Comparison of ENCODE assay signal across 8 mouse cellular contexts in the genomic region with DNA sequence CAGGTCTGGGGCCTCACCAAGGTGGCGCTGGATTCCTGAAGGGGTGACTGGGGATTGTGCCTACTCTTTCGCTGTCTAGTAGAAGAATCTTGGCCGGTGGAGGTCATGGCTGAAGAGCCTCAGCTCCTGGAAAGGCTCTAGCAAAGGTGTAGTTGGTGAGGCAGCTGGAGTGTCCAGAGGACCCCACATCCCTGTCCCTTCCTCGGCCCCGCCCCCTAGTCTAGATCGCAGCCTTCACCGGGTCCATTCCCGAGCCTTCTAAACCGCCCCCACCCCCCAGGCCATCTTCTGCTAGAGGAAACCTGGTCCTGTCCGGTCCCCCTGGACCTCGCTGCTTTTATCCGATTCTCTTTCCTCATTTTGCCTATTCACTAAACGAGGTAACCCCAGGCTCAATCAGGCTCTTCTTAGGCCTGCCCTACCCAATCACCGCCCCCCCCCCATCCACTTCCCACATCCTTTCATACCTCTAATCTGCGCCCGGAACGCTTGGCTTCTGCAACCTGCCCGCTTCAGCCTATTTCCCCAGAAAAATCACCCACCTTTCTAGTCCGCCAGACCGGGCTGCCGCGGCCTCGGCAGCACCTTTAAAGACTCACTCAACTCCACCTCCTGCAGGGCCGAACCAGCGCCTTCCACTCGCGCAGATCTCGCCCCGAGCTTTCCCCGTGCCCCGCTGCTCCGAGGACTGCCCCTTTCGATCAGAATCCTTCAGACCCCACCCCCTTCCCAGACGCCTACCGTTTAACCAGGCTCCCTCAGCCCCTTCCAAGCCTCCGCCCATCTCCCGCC. TPM values are rescaled to one million over a fixed set of nuclear protein-coding genes. Genes with fewer than 3 reads are reported as not detected.
DNase-seq lines count a peak whose midpoint lies in the region; ATAC-seq and TF ChIP-seq lines count a peak whose summit lies in the region.

TSS of gene Hdac6 (minus strand) at position 782 of the 792 bp plus-strand sequence.

- no peak within 1 kb of the TSS for H3K27ac ChIP-seq in lung, postnatal 0 days (ENCODE audit: low read length)
- peak within 1 kb of the TSS; percentile 32; the same call in 1 of the 2 replicates for H3K27ac ChIP-seq in bone marrow macrophage, adult 2 months (ENCODE audit: insufficient read depth, low read depth, low read length)
- peak within 1 kb of the TSS; percentile 55 for H3K27ac ChIP-seq in heart, adult 2 months
- peak within 1 kb of the TSS; percentile 62; the same call in 1 of the 2 replicates for H3K27ac ChIP-seq in kidney, adult 2 months (ENCODE audit: insufficient read depth, low read depth, low read length)
- no peak within 1 kb of the TSS for H3K27ac ChIP-seq in liver, embryonic 12.5 days

- H3K4me3 ChIP-seq in lung, postnatal 0 days (ENCODE audit: low read depth, low read length) = peak within 1 kb of the TSS; percentile 36
- peak within 1 kb of the TSS; percentile 61 for H3K4me3 ChIP-seq in bone marrow macrophage, adult 2 months (ENCODE audit: insufficient read depth, low read length)
- H3K4me3 ChIP-seq in heart, adult 2 months = peak within 1 kb of the TSS; percentile 58
- H3K4me3 ChIP-seq in kidney, adult 2 months (ENCODE audit: insufficient read depth, low read depth, low read length) = peak within 1 kb of the TSS; percentile 78
- H3K4me3 ChIP-seq in liver, embryonic 12.5 days = peak within 1 kb of the TSS; percentile 64

- WGBS in lung, postnatal 0 days = 13% methylated on average over 34 of the region's 37 CpGs
- 23% methylated on average over 36 of the region's 37 CpGs for WGBS in heart, adult 2 months
- WGBS in kidney, adult 2 months = under 1% methylated on average over 33 of the region's 37 CpGs
- 5% methylated on average over 34 of the region's 37 CpGs for WGBS in liver, embryonic 12.5 days (ENCODE audit: insufficient replicate concordance)

- peak within 1 kb of the TSS; percentile 51 for H3K4me2 ChIP-seq in lung, postnatal 0 days (replicated peaks; ENCODE audit: low read depth, low read length)
- peak within 1 kb of the TSS; percentile 80 for H3K4me2 ChIP-seq in liver, embryonic 12.5 days

- intact Hi-C loops in heart, adult 2 months (cut with DNase I) = loop anchor here (5.0 kb wide), 1 partner anchor 95 kb away; no protein-coding TSS in a partner anchor

- DNase-seq in lung, postnatal 0 days (ENCODE audit: low spot score) = no peak
- no peak for DNase-seq in lung, adult 18-20 months
- DNase-seq in heart, adult 2 months = peak in 1 of 2 experiments; percentile 2
- DNase-seq in kidney, adult 2 months = peak; percentile 26
- DNase-seq in thymus, postnatal 14 days = peak; percentile 10
- DNase-seq in ovary, postnatal 14 days (ENCODE audit: low spot score) = no peak

- no peak; the same call in none of the 2 replicates for ATAC-seq in lung, postnatal 0 days
- no peak for ATAC-seq in liver, embryonic 12.5 days

- H3K79me2 ChIP-seq in heart, adult 2 months (replicated peaks; ENCODE audit: control insufficient read depth, insufficient read depth, low read length) = no peaks in the 10 kb centered on the region

- peak within 1 kb of the TSS; percentile 44; the same call in 1 of the 2 replicates for H3K9ac ChIP-seq in lung, postnatal 0 days (replicated peaks; ENCODE audit: low read depth)
- peak within 1 kb of the TSS; percentile 59 for H3K9ac ChIP-seq in heart, adult 2 months (ENCODE audit: low read depth, low read length)
- H3K9ac ChIP-seq in liver, embryonic 12.5 days = peak within 1 kb of the TSS; percentile 71

- no peaks in the 10 kb centered on the region for H3K9me3 ChIP-seq in lung, postnatal 0 days (ENCODE audit: low read length)
- no peaks in the 10 kb centered on the region for H3K9me3 ChIP-seq in liver, embryonic 12.5 days (replicated peaks)

- TF ChIP-seq POLR2A in bone marrow macrophage, adult 2 months (IDR thresholded peaks at IDR 0.05; ENCODE audit: borderline replicate concordance, low read depth, low read length) = no peak
- peak; percentile 46; the same call in 1 of the 2 replicates for TF ChIP-seq POLR2A in heart, adult 2 months (IDR thresholded peaks at IDR 0.05; ENCODE audit: insufficient read depth, low read depth, low read length)
- peak; percentile 37 for TF ChIP-seq POLR2A in kidney, adult 2 months (IDR thresholded peaks at IDR 0.05; ENCODE audit: low read depth, low read length)

- no peaks in the 10 kb centered on the region for H3K27me3 ChIP-seq in lung, postnatal 0 days (replicated peaks; ENCODE audit: insufficient read depth, low read length)
- H3K27me3 ChIP-seq in heart, adult 2 months (ENCODE audit: control insufficient read depth, insufficient read depth, low read length) = no peaks in the 10 kb centered on the region
- no peaks in the 10 kb centered on the region for H3K27me3 ChIP-seq in kidney, adult 2 months (replicated peaks; ENCODE audit: control insufficient read depth, insufficient read depth, low read length)
- H3K27me3 ChIP-seq in liver, embryonic 12.5 days (replicated peaks) = no peaks in the 10 kb centered on the region

- no peak for TF ChIP-seq CTCF in lung, postnatal 0 days (IDR thresholded peaks at IDR 0.05)
- TF ChIP-seq CTCF in bone marrow macrophage, adult 2 months (IDR thresholded peaks at IDR 0.05; ENCODE audit: low read depth, low read length) = no peak
- no peak for TF ChIP-seq CTCF in heart, adult 2 months (IDR thresholded peaks at IDR 0.05)
- no peak for TF ChIP-seq CTCF in kidney, adult 2 months (conservative IDR thresholded peaks at IDR 0.05; ENCODE audit: insufficient read depth, insufficient read length, low read depth, low read length)

- no peaks in the 10 kb centered on the region for H3K36me3 ChIP-seq in lung, postnatal 0 days (ENCODE audit: insufficient read depth, low read length)
- no peaks in the 10 kb centered on the region for H3K36me3 ChIP-seq in heart, adult 2 months (ENCODE audit: control insufficient read depth, insufficient read depth, low read length)
- H3K36me3 ChIP-seq in kidney, adult 2 months (ENCODE audit: control insufficient read depth, insufficient read depth, low read length) = no peaks in the 10 kb centered on the region
- H3K36me3 ChIP-seq in liver, embryonic 12.5 days = no peaks in the 10 kb centered on the region

- TF ChIP-seq EP300 in lung, postnatal 0 days (IDR thresholded peaks at IDR 0.05) = no peak
- no peak for TF ChIP-seq EP300 in heart, adult 2 months (IDR thresholded peaks at IDR 0.05; ENCODE audit: insufficient read depth, low read depth, low read length)

- no peaks in the 10 kb centered on the region for H3K4me1 ChIP-seq in lung, postnatal 0 days (ENCODE audit: insufficient read depth, low read depth, low read length)
- peaks cover 4% of the 10 kb centered on the region for H3K4me1 ChIP-seq in bone marrow macrophage, adult 2 months (ENCODE audit: control insufficient read depth, insufficient read depth, low read length)
- no peaks in the 10 kb centered on the region for H3K4me1 ChIP-seq in heart, adult 2 months (ENCODE audit: control insufficient read depth, insufficient read depth, low read length)
- H3K4me1 ChIP-seq in kidney, adult 2 months (ENCODE audit: control insufficient read depth, insufficient read depth, low read length) = peaks cover 12% of the 10 kb centered on the region; the same call in 1 of the 2 replicates
- peaks cover 15% of the 10 kb centered on the region for H3K4me1 ChIP-seq in liver, embryonic 12.5 days

RNA-seq across cellular contexts. Expression of gene Hdac6, which starts in this region (rescaled TPM):
- 7.2 and 7.5 TPM in 2 replicates for polyA plus RNA-seq in lung, postnatal 0 days (2015; fragmentation: Nextera tagmentation; extraction: Ambion mirVana)
- 16.0 and 16.9 TPM in 2 replicates for polyA plus RNA-seq in bone marrow macrophage, adult 2 months (2012; ENCODE audit: insufficient read depth, insufficient read length, missing spikeins)
- 1 to 10 TPM; 7.9 to 9.6 TPM for total RNA-seq in heart, adult 2 months (2021)
- polyA plus RNA-seq in heart, adult 2 months (2012; rRNA removed) = 14.8 and 19.8 TPM in 2 replicates
- polyA plus RNA-seq in kidney, adult 2 months (2012; rRNA removed) = 65.1 and 86.2 TPM in 2 replicates
- polyA plus RNA-seq in liver, embryonic 12.5 days (2016; fragmentation: Nextera tagmentation; extraction: Ambion mirVana) = 15.4 and 15.8 TPM in 2 replicates

Comparison
In these comparisons a context has a peak if more than half of its experiments do, and no peak if none do; other contexts are left out.
1. DNase-seq: peak in kidney, adult 2 months (single experiment) and thymus, postnatal 14 days (single experiment); none in lung, postnatal 0 days (single experiment), lung, adult 18-20 months (0 of 2) and ovary, postnatal 14 days (single experiment).
2. H3K27ac ChIP-seq: peak in bone marrow macrophage, adult 2 months (single experiment), heart, adult 2 months (single experiment) and kidney, adult 2 months (single experiment); none in lung, postnatal 0 days (single experiment) and liver, embryonic 12.5 days (single experiment).
3. Peak in every context shown above with its lines, with median percentiles within 50 percentile points of each other: H3K4me3 ChIP-seq and H3K9ac ChIP-seq.